Mouse (Mus musculus) forebrain, embryonic 16.5 days (tissue): ENCODE results near the gene Gjb6. TPM values are rescaled to one million over a fixed set of nuclear protein-coding genes. Genes with fewer than 3 reads are reported as not detected.

Experiments
- ATAC-seq: fragments of 200-750 bp; cut with Nextera tagmentation; 2 replicates; pipeline ENCODE4 v1.8.0; 2017; ENCODE audit warnings: mild to moderate bottlenecking, moderate library complexity
- H3K27ac ChIP-seq: fragments of 300-500 bp; sonication (generic); 2 replicates; pipeline ENCODE4 v1.5.1; 2014; ENCODE audit warnings: low read length, control low read depth
- H3K27me3 ChIP-seq: fragments of 300-500 bp; sonication (generic); replicated peaks from 2 replicates; pipeline ENCODE4 v1.6.1; 2014; ENCODE audit warnings: low read length; ENCODE audit not compliant: control insufficient read depth, insufficient read depth
- H3K36me3 ChIP-seq: fragments of 300-500 bp; sonication (generic); 2 replicates; pipeline ENCODE4 v1.6.1; 2014; ENCODE audit not compliant: control insufficient read depth, insufficient read depth
- H3K4me1 ChIP-seq: fragments of 300-500 bp; sonication (generic); replicated peaks from 2 replicates; pipeline ENCODE4 v1.6.1; 2014; ENCODE audit warnings: low read length; ENCODE audit not compliant: control insufficient read depth, insufficient read depth
- H3K4me2 ChIP-seq: fragments of 300-500 bp; sonication (generic); 2 replicates; pipeline ENCODE4 v1.6.1; 2014; ENCODE audit warnings: mild to moderate bottlenecking, low read length, control low read depth
- H3K4me3 ChIP-seq: fragments of 300-500 bp; sonication (generic); replicated peaks from 2 replicates; pipeline ENCODE4 v1.5.1; 2014; ENCODE audit warnings: mild to moderate bottlenecking, low read length, control low read depth
- H3K9ac ChIP-seq: fragments of 300-500 bp; sonication (generic); replicated peaks from 2 replicates; pipeline ENCODE4 v1.6.1; 2014; ENCODE audit warnings: low read depth, low read length, control low read depth
- H3K9me3 ChIP-seq: fragments of 300-500 bp; sonication (generic); 2 replicates; pipeline ENCODE4 v1.6.1; 2016; ENCODE audit warnings: low read length; ENCODE audit not compliant: control insufficient read depth
- WGBS: fragments of 180-500 bp; shearing (Covaris S2); extraction: QIAGEN DNeasy Blood & Tissue Kit; methylation state at CpG from one replicate; pipeline ENCODE4 v1.1.7; 2014; 5-methylcytosine and 5-hydroxymethylcytosine counted together
- polyA plus RNA-seq: library from polyadenylated mRNA; unstranded; fragments of >200 nt; fragmentation: Nextera tagmentation; extraction: Ambion mirVana; gene quantifications from 2 replicates; pipeline ENCODE4 v1.2.1, GENCODE M21; 2015

Gene Gjb6
- polyA plus RNA-seq, 1 experiment from 2014 or later: 11.6 TPM

DNA sequence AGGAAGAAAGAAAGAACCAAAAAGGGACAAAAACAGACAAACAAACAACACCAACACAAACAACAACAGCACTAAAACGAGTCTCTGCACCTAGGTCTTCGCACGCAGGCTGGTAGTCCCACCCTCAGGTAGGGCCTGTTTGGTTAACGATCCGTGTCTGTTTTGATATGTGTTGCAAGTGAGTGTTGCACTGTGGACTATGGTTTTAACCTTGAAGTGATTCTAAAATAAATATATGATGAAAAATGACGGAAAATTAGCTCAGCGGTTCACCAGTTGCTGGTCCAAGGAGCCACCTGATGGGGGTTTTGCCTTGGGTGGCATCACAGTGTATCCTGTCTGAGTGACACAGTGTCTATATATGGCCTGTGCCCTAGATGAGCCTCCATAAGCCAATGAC, 31.8 kb downstream of the Gjb6 start:
- Histone ChIP-seq H3K36me3 (no peaks in the 10 kb centered on the region), H3K4me3 (no peak overlapping the region), H3K4me1 (peaks cover 18% of the 10 kb centered on the region), H3K27ac (no peak overlapping the region), H3K4me2 (no peak overlapping the region), H3K9me3 (no peaks in the 10 kb centered on the region), H3K9ac (no peak overlapping the region), H3K27me3 (peaks cover 46% of the 10 kb centered on the region)
- ATAC-seq: no peak
- WGBS: 89% methylated on average over 7 of the region's 7 CpGs

DNA sequence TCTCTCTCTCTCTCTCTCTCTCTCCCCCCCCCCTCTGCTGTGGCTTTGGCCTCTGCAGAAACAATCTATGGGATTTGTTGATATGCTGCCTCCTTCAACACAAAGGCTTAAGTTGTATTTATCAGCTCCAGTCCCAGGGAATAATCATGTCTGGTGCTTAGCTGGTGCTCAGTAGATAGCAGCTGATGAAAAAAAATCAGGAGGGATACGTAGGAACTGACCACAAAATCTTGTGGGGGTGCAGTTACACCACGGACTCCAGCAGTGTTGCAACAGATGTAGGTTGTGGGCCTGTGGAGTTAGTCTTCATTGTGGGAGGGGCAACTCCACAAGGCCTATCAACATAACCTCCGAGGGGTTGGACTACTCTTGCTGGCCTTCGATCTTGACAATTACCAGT, 37.6 kb downstream of the Gjb6 start:
- H3K9ac ChIP-seq: no peak overlapping the region
- no peak for ATAC-seq
- H3K4me1 ChIP-seq: no peaks in the 10 kb centered on the region
- H3K9me3 ChIP-seq: no peaks in the 10 kb centered on the region
- no peaks in the 10 kb centered on the region for H3K36me3 ChIP-seq
- no peak overlapping the region for H3K27ac ChIP-seq
- no peak overlapping the region for H3K4me2 ChIP-seq
- WGBS: 85% methylated on average over 4 of the region's 4 CpGs
- no peak overlapping the region for H3K4me3 ChIP-seq
- no peaks in the 10 kb centered on the region for H3K27me3 ChIP-seq

DNA sequence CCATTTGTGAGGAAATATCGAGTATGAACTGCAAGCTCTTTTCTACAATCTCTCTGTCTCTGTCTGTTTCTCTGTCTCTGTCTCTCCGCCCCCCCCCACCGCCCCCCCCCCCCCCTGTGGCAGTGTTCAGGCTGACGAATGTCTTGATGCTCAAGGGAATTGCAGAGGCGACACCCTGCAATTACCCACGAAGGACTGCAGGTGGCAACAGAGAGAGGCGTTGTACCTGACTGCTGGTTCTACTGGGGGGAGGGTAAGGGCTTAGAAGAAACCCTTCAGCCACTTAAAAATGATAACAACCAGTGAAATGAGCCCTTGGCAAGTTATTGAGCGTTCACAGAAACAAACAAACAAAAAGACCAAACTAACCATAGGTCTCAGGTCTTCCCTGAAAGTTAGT, 40.4 kb downstream of the Gjb6 start:
- no peaks in the 10 kb centered on the region for H3K27me3 ChIP-seq
- H3K36me3 ChIP-seq: no peaks in the 10 kb centered on the region
- H3K4me1 ChIP-seq: no peaks in the 10 kb centered on the region
- no peak for ATAC-seq
- H3K4me3 ChIP-seq: no peak overlapping the region
- no peaks in the 10 kb centered on the region for H3K9me3 ChIP-seq
- no peak overlapping the region for H3K4me2 ChIP-seq
- WGBS: 12% methylated on average over 7 of the region's 8 CpGs
- H3K27ac ChIP-seq: no peak overlapping the region
- H3K9ac ChIP-seq: no peak overlapping the region

DNA sequence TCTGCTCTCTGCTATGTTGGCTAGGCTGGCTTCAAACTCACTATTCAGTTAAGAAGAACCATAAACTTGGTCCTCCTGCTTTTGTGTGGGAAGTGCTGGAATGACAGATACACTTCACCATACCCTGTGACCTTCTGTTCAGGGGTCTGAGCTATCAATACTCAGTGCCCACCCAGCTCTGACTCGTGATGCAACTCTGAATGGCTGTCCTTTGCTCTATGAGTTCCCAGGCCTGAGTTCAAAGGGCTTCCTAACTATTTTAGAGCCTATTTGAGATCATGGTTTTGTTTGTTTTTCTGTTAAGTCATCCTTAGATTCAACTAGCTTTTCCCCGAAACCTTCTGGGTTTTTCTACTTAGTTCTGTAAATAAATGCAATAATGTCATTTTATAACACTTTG, 43.4 kb downstream of the Gjb6 start:
- no peak for ATAC-seq
- Histone ChIP-seq H3K4me1 (no peaks in the 10 kb centered on the region), H3K36me3 (no peaks in the 10 kb centered on the region), H3K27ac (no peak overlapping the region), H3K4me2 (no peak overlapping the region), H3K9ac (no peak overlapping the region), H3K9me3 (no peaks in the 10 kb centered on the region), H3K27me3 (no peaks in the 10 kb centered on the region), H3K4me3 (no peak overlapping the region)
- 61% methylated on average over 2 of the region's 2 CpGs for WGBS

DNA sequence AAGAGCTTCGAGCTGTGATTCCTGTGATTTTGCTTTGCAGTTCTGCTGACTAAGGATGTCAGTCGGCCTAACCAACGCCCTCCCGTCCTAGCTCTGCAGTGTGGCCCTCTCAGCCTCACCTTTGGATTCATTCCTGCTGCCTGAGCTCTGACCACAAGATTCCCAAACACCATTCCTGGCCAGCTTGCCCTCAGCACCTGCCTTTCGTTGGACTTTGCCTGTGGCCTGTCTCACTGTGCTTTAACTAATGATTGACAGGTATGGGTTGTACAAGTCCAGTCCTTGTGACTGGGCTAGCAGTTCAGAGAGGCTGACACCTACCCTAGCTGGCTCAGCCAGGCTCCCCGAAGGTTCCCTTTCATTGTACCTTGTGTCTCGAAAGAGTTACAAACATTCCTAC, 44.3 kb downstream of the Gjb6 start:
- H3K9ac ChIP-seq: no peak overlapping the region
- WGBS: 85% methylated on average over 7 of the region's 7 CpGs
- no peak overlapping the region for H3K4me3 ChIP-seq
- no peaks in the 10 kb centered on the region for H3K9me3 ChIP-seq
- H3K36me3 ChIP-seq: no peaks in the 10 kb centered on the region
- no peaks in the 10 kb centered on the region for H3K27me3 ChIP-seq
- ATAC-seq: no peak
- H3K27ac ChIP-seq: no peak overlapping the region
- no peaks in the 10 kb centered on the region for H3K4me1 ChIP-seq
- H3K4me2 ChIP-seq: no peak overlapping the region

DNA sequence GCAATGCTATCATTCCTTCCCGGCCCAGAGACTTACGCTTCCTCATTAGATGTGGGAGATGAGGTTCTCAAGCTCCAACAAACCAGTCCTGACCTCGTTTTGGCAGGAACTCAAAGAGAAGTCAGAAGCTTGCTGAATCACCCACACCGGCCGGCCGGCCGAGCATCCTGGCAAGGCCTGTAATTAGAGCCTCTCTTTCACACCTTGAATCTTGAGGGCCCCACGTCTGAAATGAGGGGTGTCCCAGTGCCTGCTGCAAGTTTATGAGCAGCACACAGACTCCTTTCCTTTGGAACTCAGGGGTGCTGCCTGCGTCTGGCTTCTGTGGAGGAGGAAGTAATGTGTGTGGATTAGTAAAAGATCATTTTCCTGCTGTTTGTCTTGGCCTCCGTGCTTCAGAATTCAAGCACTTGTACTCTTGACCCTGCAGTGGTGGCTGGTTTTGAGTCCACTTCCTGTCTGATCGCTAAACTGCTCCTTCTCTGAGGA, 49.2 kb downstream of the Gjb6 start:
- no peak for ATAC-seq
- H3K9ac ChIP-seq: no peak overlapping the region
- H3K4me1 ChIP-seq: no peaks in the 10 kb centered on the region
- no peak overlapping the region for H3K27ac ChIP-seq
- WGBS: 67% methylated on average over 11 of the region's 11 CpGs
- H3K4me2 ChIP-seq: no peak overlapping the region
- H3K36me3 ChIP-seq: no peaks in the 10 kb centered on the region
- no peaks in the 10 kb centered on the region for H3K27me3 ChIP-seq
- no peaks in the 10 kb centered on the region for H3K9me3 ChIP-seq
- H3K4me3 ChIP-seq: no peak overlapping the region

DNA sequence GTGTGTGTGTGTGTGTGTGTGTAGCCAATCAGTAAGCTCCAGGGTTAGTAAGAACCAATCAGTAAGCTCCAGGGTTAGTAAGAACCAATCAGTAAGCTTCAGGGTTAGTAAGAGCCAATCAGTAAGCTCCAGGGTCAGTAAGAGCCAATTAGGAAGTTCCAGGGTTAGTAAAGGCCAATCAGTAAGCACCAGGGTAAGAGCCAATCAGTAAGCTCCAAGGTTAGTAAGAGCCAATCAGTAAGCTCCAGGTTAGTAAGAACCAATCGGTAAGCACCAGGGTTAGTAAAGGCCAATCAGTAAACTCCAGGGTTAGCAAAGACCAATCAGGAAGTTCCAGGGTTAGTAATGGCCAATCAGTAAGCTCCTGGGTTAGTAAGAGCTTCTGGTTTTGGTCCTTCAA, 50.5 kb downstream of the Gjb6 start:
- 92% methylated on average over 1 of the region's 1 CpGs for WGBS
- Histone ChIP-seq H3K9ac (no peak overlapping the region), H3K27me3 (no peaks in the 10 kb centered on the region), H3K4me2 (no peak overlapping the region), H3K9me3 (no peaks in the 10 kb centered on the region), H3K4me1 (no peaks in the 10 kb centered on the region), H3K4me3 (no peak overlapping the region), H3K36me3 (no peaks in the 10 kb centered on the region), H3K27ac (no peak overlapping the region)
- ATAC-seq: no peak

DNA sequence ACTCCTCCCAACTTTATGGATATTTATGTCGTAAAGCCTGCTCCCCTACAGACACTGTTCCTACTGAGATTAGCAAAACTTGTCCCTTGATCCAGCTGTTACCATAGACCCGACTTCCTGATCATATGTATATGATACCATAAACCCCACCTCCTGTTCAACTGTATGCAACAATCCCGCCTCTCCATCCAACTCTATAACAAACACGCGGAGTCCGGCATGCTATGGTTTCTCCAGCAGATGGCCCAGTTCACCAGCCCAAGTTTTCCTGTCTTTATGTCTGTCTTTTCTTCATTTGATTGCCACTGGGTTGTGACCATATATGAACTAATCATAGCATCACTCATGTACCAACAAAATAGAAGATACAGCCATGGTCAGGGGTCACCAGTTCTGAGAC, 57.9 kb downstream of the Gjb6 start:
- H3K27me3 ChIP-seq: no peaks in the 10 kb centered on the region
- no peak for ATAC-seq
- no peaks in the 10 kb centered on the region for H3K9me3 ChIP-seq
- WGBS: 88% methylated on average over 6 of the region's 6 CpGs
- H3K4me2 ChIP-seq: no peak overlapping the region
- H3K4me3 ChIP-seq: no peak overlapping the region
- no peaks in the 10 kb centered on the region for H3K4me1 ChIP-seq
- H3K27ac ChIP-seq: no peak overlapping the region
- H3K9ac ChIP-seq: no peak overlapping the region
- H3K36me3 ChIP-seq: no peaks in the 10 kb centered on the region

Other genes starting within 250 kb of the Gjb6 start
- 75.6 and 80.0 TPM in 2 replicates for gene Zmym2, start 247.0 kb downstream of the Gjb6 start, polyA plus RNA-seq
- 0.10 and 0.34 TPM in 2 replicates for gene Gja3, start 75.5 kb downstream of the Gjb6 start, polyA plus RNA-seq
- gene Gjb2, start 28.9 kb downstream of the Gjb6 start, polyA plus RNA-seq: 8.0 and 12.4 TPM in 2 replicates
- not detected in 2 replicates for gene Gm4491, start 17.7 kb downstream of the Gjb6 start, polyA plus RNA-seq